Mouse (Mus musculus) limb, embryonic 14.5 days (tissue): ENCODE measurements at regions not wholly inside any gene's neighbourhood (a gene's known extent, or its start where the extent isn't known, plus 50 kb on each side); places are given as distances from the start of the nearest gene placed in this dataset.

Experiments
- ATAC-seq: fragments of 200-750 bp; cut with Nextera tagmentation; 2 replicates; pipeline ENCODE4 v1.8.0; 2017; ENCODE audit warnings: low read depth, moderate number of reproducible peaks, moderate TSS enrichment; ENCODE audit not compliant: low FRiP score
- DNase-seq: peaks from one replicate; pipeline ENCODE4 v3.0.0-alpha.2; 2015; ENCODE audit warnings: low spot score
- H3K27ac ChIP-seq: fragments of 300-500 bp; sonication (generic); replicated peaks from 2 replicates; pipeline ENCODE4 v1.5.1; 2014; ENCODE audit warnings: low read depth, mild to moderate bottlenecking, low read length, moderate library complexity, mixed read lengths
- H3K27me3 ChIP-seq: fragments of 300-500 bp; sonication (generic); 2 replicates; pipeline ENCODE4 v1.6.1; 2014; ENCODE audit warnings: low read length, mixed read lengths; ENCODE audit not compliant: control insufficient read depth, insufficient read depth
- H3K36me3 ChIP-seq: fragments of 300-500 bp; sonication (generic); 2 replicates; pipeline ENCODE4 v1.6.1; 2014; ENCODE audit warnings: mild to moderate bottlenecking, low read length, moderate library complexity, mixed read lengths; ENCODE audit not compliant: control insufficient read depth, insufficient read depth
- H3K4me1 ChIP-seq: fragments of 300-500 bp; sonication (generic); 2 replicates; pipeline ENCODE4 v1.6.1; 2014; ENCODE audit warnings: antibody characterized with exemption, low read length, mixed read lengths; ENCODE audit not compliant: control insufficient read depth, insufficient read depth
- H3K4me2 ChIP-seq: fragments of 300-500 bp; sonication (generic); replicated peaks from 2 replicates; pipeline ENCODE4 v1.6.1; 2014; ENCODE audit warnings: low read depth, mild to moderate bottlenecking, low read length, moderate library complexity; ENCODE audit not compliant: severe bottlenecking
- H3K4me3 ChIP-seq: fragments of 300-500 bp; sonication (generic); replicated peaks from 2 replicates; pipeline ENCODE4 v1.5.1; 2014; ENCODE audit warnings: low read length
- H3K9ac ChIP-seq: fragments of 300-500 bp; sonication (generic); 2 replicates; pipeline ENCODE4 v1.6.1; 2014; ENCODE audit warnings: mild to moderate bottlenecking, low read depth, low read length, moderate library complexity; ENCODE audit not compliant: severe bottlenecking
- H3K9me3 ChIP-seq: fragments of 300-500 bp; sonication (generic); 2 replicates; pipeline ENCODE4 v1.6.1; 2016; ENCODE audit warnings: low read length; ENCODE audit not compliant: control insufficient read depth
- POLR2A ChIP-seq: fragments of 200-500 bp; IDR thresholded peaks from 2 replicates; pipeline ENCODE4 v1.8.0; 2012; ENCODE audit warnings: inconsistent platforms, mild to moderate bottlenecking, moderate library complexity, borderline replicate concordance; ENCODE audit not compliant: insufficient read depth, insufficient read length; ENCODE audit errors: extremely low read depth
- WGBS: fragments of 180-500 bp; shearing (Covaris S2); extraction: QIAGEN DNeasy Blood & Tissue Kit; methylation state at CpG from one replicate; pipeline ENCODE4 v1.1.7; 2014; 5-methylcytosine and 5-hydroxymethylcytosine counted together

- Histone ChIP-seq H3K27ac (no peak overlapping the region), H3K4me1 (no peaks in the 10 kb centered on the region), H3K9me3 (no peaks in the 10 kb centered on the region), H3K36me3 (no peaks in the 10 kb centered on the region), H3K27me3 (no peaks in the 10 kb centered on the region), H3K9ac (no peak overlapping the region), H3K4me2 (no peak overlapping the region), H3K4me3 (no peak overlapping the region)
- ATAC-seq (no peak), DNase-seq (no peak)
- 87% methylated on average over 8 of the region's 8 CpGs for WGBS
- TF ChIP-seq POLR2A: no peak
Observed at GRCm38 (mm10) chr5:99800543-99800942, 71.7 kb upstream of the Rasgef1b start.

- no peak for DNase-seq
- WGBS: 80% methylated on average over 13 of the region's 13 CpGs
- Histone ChIP-seq H3K36me3 (no peaks in the 10 kb centered on the region), H3K9ac (no peak overlapping the region), H3K4me3 (no peak overlapping the region), H3K27me3 (no peaks in the 10 kb centered on the region), H3K4me2 (no peak overlapping the region), H3K27ac (no peak overlapping the region), H3K9me3 (no peaks in the 10 kb centered on the region), H3K4me1 (no peaks in the 10 kb centered on the region)
- no peak for TF ChIP-seq POLR2A
- no peak for ATAC-seq
Observed at GRCm38 (mm10) chr5:99801791-99802450, 73.1 kb upstream of the Rasgef1b start.

GRCm38 (mm10) chr5:99826861-99827260 is 79.2 kb upstream of the Vamp9 start:
- H3K27ac ChIP-seq: no peak overlapping the region
- no peak for DNase-seq
- 76% methylated on average over 6 of the region's 6 CpGs for WGBS

DNA sequence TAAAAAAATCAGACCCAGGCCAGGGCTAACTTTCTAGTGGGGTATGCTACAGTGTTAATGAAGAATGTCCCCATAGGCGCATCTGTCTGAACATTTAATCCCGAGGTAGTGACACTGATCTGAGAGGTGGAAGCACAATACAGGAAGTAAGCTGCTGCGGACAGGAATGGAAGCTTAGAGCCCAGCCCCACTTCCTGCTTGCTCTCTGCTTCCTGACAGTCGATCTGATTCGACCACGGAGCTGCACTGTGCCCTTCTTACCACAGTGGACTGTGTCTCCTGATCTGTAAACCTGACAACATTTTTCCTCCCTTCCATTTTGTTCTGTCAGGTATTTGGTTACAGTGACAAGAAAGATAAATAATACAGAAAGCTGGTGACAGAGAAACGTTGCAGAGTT is 77.5 kb upstream of the Vamp9 start:
- no peaks in the 10 kb centered on the region for H3K36me3 ChIP-seq
- H3K27ac ChIP-seq: no peak overlapping the region
- H3K9ac ChIP-seq: no peak overlapping the region
- 61% methylated on average over 7 of the region's 7 CpGs for WGBS
- ATAC-seq: no peak
- H3K27me3 ChIP-seq: no peaks in the 10 kb centered on the region
- H3K4me1 ChIP-seq: no peaks in the 10 kb centered on the region
- no peak for DNase-seq
- no peak for TF ChIP-seq POLR2A
- H3K4me2 ChIP-seq: no peak overlapping the region
- H3K9me3 ChIP-seq: no peaks in the 10 kb centered on the region
- H3K4me3 ChIP-seq: no peak overlapping the region

More at GRCm38 (mm10) chr5:99826861-99827260, 79.2 kb upstream of the Vamp9 start:
- Histone ChIP-seq H3K4me3 (no peak overlapping the region), H3K4me2 (no peak overlapping the region), H3K27me3 (no peaks in the 10 kb centered on the region), H3K9me3 (no peaks in the 10 kb centered on the region), H3K9ac (no peak overlapping the region), H3K4me1 (no peaks in the 10 kb centered on the region), H3K36me3 (no peaks in the 10 kb centered on the region)
- no peak for TF ChIP-seq POLR2A
- ATAC-seq: no peak

DNA sequence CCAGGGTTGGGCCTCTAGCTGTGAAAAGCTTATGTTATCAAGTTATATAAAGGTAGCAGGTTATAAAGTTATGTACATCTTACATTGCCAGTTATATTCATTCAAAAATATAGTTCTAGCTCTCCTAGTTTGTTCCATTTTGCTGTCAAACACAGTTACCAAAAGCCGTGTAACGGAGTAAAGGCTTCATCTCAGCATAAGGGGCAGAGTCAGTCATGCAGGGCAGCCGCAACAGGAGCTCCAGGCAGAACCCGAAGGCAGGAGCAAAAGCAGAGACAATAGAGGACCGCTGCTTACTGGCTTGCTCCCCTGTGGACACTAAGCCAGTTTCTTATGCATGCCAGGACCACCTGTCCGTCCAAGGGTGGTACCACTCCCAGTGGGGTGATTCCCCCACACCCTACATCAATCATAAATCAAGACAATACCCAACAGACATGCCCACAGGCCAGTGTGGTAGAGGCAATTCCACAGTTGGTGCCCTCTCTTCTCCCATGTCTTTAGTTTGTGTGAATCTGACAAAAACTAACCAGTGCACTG is 67.7 kb upstream of the Vamp9 start:
- ATAC-seq (no peak), DNase-seq (no peak)
- Histone ChIP-seq H3K9ac (no peak overlapping the region), H3K27ac (no peak overlapping the region), H3K36me3 (no peaks in the 10 kb centered on the region), H3K4me2 (no peak overlapping the region), H3K4me1 (no peaks in the 10 kb centered on the region), H3K4me3 (no peak overlapping the region), H3K9me3 (no peaks in the 10 kb centered on the region), H3K27me3 (no peaks in the 10 kb centered on the region)
- no peak for TF ChIP-seq POLR2A
- WGBS: 73% methylated on average over 6 of the region's 6 CpGs

DNA sequence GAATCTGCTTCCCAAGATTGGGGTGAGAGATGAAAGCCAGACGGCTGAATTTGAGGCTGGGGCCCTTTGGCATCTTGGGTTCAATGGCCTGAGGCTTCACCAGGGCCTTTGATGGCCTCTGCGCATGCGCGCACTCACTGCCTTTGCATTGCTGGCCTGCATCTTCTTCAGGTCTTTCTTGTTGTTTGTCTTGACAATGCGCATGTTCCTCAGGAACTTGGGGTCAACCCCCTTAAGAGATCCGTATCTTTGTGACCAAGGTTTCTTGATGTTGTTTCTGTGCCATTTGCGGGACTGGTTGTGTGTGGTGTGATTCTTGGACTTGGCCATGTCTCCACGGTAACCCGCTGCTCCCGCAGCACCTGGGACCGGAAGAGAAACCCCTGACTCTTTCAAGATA is 66.4 kb upstream of the Vamp9 start:
- TF ChIP-seq POLR2A: no peak
- no peak overlapping the region for H3K9ac ChIP-seq
- H3K36me3 ChIP-seq: no peaks in the 10 kb centered on the region
- no peak overlapping the region for H3K27ac ChIP-seq
- WGBS: 92% methylated on average over 11 of the region's 11 CpGs
- H3K9me3 ChIP-seq: no peaks in the 10 kb centered on the region
- no peak overlapping the region for H3K4me2 ChIP-seq
- no peak for ATAC-seq
- no peaks in the 10 kb centered on the region for H3K4me1 ChIP-seq
- H3K4me3 ChIP-seq: no peak overlapping the region
- H3K27me3 ChIP-seq: no peaks in the 10 kb centered on the region
- DNase-seq: no peak
